Mouse (Mus musculus): ENCODE measurements at regions not wholly inside any gene's neighbourhood (a gene's known extent, or its start where the extent isn't known, plus 50 kb on each side); places are given as distances from the start of the nearest gene placed in this dataset.

DNA sequence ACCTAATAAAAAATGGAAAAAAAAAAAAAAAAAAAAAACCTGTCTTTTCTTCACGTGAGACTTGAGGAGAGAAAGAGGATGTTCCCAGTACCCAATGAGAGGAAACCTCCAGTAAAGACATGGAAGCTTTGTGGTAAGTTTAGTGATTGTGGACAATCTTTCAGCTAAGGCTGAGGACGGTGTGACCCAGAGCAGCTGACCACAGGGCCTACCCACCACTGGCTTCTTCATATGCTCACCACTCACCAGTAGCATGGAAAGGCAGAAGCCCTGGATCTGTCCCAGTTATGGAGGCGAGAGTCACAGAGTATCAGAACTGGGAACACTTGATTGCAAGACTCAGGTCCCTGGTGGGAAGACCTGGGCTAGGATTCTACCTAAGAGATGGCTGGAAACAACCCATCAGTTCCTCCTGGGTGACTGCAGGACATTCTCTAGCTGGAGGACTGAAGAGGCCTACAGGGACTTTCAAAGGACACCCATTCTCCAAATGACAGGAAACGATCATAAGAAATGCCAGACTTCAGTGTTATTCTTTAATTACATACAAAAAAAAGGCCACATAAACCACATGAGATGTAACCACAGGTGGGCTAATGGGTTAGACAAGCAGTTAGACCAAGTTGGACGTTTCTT, 271.8 kb downstream of the Maf start:
- Histone ChIP-seq H3K36me3 (no peaks in the 10 kb centered on the region), H3K27me3 (peaks cover 7% of the 10 kb centered on the region; the same call in 1 of the 2 replicates), H3K4me3 (no peak overlapping the region), H3K9me3 (no peaks in the 10 kb centered on the region), H3K4me2 (no peak overlapping the region), H3K27ac (no peak overlapping the region), H3K9ac (no peak overlapping the region), H3K4me1 (no peaks in the 10 kb centered on the region)
- ATAC-seq (ENCODE audit: borderline replicate concordance, extremely low read depth, low FRiP score, low TSS enrichment) = no peak
- 76% methylated on average over 5 of the region's 5 CpGs for WGBS

DNA sequence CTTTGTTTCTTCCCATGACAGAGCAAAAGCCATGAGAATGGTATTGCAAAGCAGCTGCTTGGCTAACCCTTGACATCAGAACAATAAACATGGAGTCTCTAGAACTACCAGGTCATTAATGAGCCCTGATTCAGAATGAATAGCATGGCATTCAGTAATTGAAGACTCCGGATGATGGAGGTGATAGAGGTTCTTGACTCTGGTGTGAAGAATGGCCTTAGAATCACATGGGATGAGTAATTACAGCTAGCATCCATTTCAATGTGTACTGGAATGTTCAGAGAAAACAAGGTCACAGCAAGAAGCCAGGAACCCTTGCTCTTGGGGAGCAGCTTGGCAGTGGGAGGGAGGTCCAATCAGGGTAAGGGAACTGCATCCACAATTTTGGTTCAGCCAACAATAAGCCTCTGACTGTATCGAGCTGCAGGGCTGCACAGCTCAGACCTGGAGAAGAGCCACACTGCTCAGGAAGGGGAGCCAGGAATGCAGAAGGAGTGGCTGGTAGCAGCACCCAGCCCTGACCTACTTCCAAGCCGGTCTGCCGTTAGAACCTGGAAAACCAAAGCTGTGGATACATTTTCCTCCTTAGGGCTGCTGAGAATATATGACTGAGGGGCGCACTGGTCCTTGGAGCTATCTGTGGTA, 275.1 kb downstream of the Maf start:
- WGBS = 65% methylated on average over 5 of the region's 5 CpGs
- Histone ChIP-seq H3K36me3 (no peaks in the 10 kb centered on the region), H3K27ac (no peak overlapping the region), H3K4me3 (no peak overlapping the region), H3K4me2 (no peak overlapping the region), H3K27me3 (no peaks in the 10 kb centered on the region), H3K4me1 (no peaks in the 10 kb centered on the region), H3K9ac (no peak overlapping the region), H3K9me3 (no peaks in the 10 kb centered on the region)
- ATAC-seq (ENCODE audit: borderline replicate concordance, extremely low read depth, low FRiP score, low TSS enrichment) = no peak

DNA sequence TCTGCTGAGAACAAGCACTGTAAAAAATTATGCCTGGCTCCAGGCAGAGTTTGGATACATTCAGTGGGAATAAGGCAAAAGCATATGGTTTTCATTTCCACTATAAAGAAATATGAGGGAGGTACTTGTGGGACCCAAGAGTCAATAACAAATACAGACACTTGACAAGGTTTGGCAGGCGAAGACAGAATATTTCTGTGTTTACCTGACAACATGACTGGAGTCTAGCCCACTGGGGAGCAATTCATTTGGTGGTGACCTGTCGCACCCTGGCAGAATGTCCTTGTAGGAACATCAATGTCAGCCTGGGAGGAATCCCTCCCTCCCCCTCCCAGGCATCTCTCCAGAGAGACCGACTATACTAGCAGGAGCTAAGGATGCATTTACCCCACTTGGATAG, 276.8 kb downstream of the Maf start:
- Histone ChIP-seq H3K9ac (no peak overlapping the region), H3K4me1 (no peaks in the 10 kb centered on the region), H3K27ac (no peak overlapping the region), H3K36me3 (no peaks in the 10 kb centered on the region), H3K9me3 (no peaks in the 10 kb centered on the region), H3K4me2 (no peak overlapping the region), H3K4me3 (no peak overlapping the region), H3K27me3 (no peaks in the 10 kb centered on the region)
- WGBS = 44% methylated on average over 3 of the region's 3 CpGs
- no peak for ATAC-seq (ENCODE audit: borderline replicate concordance, extremely low read depth, low FRiP score, low TSS enrichment)

DNA sequence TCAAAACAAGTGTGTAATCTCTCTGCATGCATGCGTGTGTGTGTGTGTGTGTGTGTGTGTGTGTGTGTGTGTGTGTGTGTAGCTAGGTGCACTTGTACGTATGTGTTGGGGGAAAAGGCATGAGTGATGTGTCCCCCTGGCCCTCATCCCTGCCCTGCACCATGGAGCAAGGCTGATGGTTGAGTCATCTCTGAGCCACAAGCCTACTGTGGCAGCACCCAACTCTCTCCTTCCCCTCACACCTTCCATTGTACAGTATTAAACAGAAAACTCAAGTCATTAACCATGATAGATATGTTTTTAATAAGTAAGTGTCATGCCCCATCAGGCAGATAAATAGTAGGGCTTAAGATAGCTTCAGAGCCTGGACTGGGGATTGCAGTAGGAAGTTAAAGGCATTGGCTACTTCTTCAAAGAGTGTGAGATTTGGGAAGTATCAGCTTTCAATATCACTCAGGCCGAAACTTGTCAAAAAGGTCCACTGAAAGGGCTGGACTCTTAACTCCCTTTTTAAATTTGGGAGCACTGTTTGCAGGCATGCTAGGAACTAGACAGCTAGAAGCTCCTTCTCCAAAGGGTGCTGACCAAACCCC, 278.2 kb downstream of the Maf start:
- no peak for ATAC-seq (ENCODE audit: borderline replicate concordance, extremely low read depth, low FRiP score, low TSS enrichment)

DNA sequence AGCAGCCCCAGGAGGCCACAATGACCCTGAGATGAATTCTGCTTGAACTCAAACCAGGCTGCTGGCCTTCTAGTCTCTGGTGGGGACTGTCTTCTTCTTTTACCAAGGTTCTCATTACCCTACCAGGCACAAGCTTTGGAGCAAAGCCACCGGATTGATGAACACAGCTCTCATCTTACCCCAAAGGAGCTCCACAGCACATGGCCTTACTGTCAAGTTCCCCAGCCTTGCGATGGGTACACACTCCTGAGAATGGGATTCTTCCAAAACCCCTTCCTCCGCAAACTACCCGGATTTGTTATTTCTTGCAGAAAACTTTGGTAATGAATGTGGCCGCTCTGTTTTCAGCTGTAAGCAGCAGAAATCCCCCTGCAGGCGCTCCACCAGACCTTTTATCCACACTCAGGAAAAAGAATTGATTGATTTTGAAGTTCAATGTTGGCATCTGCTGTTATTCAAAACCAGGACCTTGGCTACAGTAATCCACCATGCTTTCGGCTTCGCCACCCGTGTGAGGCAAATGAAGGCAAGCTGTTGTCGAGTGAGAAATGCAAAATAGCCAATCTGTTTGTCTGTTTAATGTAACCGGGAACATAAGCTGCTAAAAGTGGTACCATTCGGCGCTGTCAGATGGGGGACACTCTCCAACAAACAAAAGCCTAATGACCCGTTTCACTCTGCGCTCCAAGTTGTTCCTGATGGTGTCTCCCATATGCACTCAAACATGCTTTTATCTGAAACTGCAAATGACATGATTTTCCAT, 278.9 kb downstream of the Maf start:
- H3K9me3 ChIP-seq = no peaks in the 10 kb centered on the region
- H3K27me3 ChIP-seq = no peaks in the 10 kb centered on the region
- no peak overlapping the region for H3K9ac ChIP-seq
- H3K4me1 ChIP-seq = no peaks in the 10 kb centered on the region
- H3K4me3 ChIP-seq = no peak overlapping the region
- ATAC-seq (ENCODE audit: borderline replicate concordance, extremely low read depth, low FRiP score, low TSS enrichment) = no peak
- H3K36me3 ChIP-seq = no peaks in the 10 kb centered on the region
- 84% methylated on average over 15 of the region's 15 CpGs for WGBS
- no peak overlapping the region for H3K27ac ChIP-seq
- H3K4me2 ChIP-seq = no peak overlapping the region

More for the DNA sequence above, 278.2 kb downstream of the Maf start:
- no peak overlapping the region for H3K4me3 ChIP-seq
- no peaks in the 10 kb centered on the region for H3K9me3 ChIP-seq
- H3K27ac ChIP-seq = no peak overlapping the region
- H3K27me3 ChIP-seq = no peaks in the 10 kb centered on the region
- no peaks in the 10 kb centered on the region for H3K36me3 ChIP-seq
- no peak overlapping the region for H3K9ac ChIP-seq
- H3K4me2 ChIP-seq = no peak overlapping the region
- no peaks in the 10 kb centered on the region for H3K4me1 ChIP-seq
- WGBS = 63% methylated on average over 3 of the region's 3 CpGs

DNA sequence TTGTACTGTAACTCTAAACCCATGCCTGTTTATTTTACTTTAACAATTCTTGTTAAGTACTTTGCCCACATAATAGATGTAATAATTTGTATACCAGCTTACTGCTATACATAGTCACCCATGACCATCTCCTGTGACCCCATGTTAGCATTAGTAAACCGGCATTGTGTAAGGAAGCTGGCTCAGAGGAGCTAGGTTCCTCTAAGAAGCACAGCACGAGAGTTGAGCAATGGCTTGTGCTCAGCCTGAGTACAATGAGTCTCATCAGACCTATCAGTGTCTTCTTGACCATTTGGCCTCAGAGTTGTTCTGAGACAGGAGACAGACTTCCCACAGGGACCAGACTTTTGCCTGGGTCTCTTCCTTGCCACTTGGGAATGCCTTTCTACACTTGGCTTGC, 279.6 kb downstream of the Maf start:
- WGBS = 70% methylated on average over 2 of the region's 2 CpGs
- no peaks in the 10 kb centered on the region for H3K27me3 ChIP-seq

DNA sequence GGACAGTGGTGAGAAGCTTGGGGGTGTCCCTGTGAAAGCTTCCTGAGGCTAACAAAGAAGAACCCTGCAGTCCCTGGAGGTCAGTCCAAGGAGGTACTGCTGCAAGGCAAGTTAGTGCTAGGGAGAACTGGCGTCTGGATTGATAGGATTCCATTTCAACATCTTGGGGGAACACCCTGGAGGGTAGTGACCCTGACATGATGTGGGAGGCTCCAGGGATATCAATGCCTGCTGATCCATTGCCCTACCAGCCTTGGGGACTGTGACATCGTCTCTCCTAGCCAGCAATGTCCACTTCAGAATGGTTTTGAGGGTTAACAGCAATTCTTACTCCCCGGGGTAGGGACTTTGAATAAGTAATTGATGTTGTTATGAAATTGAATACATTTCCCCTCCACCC, 280.1 kb downstream of the Maf start:
- H3K27me3 ChIP-seq = no peaks in the 10 kb centered on the region
- no peak overlapping the region for H3K4me2 ChIP-seq
- no peak for ATAC-seq (ENCODE audit: borderline replicate concordance, extremely low read depth, low FRiP score, low TSS enrichment)
- 68% methylated on average over 3 of the region's 3 CpGs for WGBS
- H3K27ac ChIP-seq = no peak overlapping the region
- no peaks in the 10 kb centered on the region for H3K9me3 ChIP-seq
- no peak overlapping the region for H3K9ac ChIP-seq
- no peak overlapping the region for H3K4me3 ChIP-seq
- no peaks in the 10 kb centered on the region for H3K36me3 ChIP-seq
- no peaks in the 10 kb centered on the region for H3K4me1 ChIP-seq

More for the DNA sequence above, 279.6 kb downstream of the Maf start:
- no peaks in the 10 kb centered on the region for H3K9me3 ChIP-seq
- H3K36me3 ChIP-seq = no peaks in the 10 kb centered on the region
- no peak overlapping the region for H3K4me3 ChIP-seq
- H3K9ac ChIP-seq = no peak overlapping the region
- ATAC-seq (ENCODE audit: borderline replicate concordance, extremely low read depth, low FRiP score, low TSS enrichment) = no peak
- H3K4me2 ChIP-seq = no peak overlapping the region
- no peak overlapping the region for H3K27ac ChIP-seq
- no peaks in the 10 kb centered on the region for H3K4me1 ChIP-seq

DNA sequence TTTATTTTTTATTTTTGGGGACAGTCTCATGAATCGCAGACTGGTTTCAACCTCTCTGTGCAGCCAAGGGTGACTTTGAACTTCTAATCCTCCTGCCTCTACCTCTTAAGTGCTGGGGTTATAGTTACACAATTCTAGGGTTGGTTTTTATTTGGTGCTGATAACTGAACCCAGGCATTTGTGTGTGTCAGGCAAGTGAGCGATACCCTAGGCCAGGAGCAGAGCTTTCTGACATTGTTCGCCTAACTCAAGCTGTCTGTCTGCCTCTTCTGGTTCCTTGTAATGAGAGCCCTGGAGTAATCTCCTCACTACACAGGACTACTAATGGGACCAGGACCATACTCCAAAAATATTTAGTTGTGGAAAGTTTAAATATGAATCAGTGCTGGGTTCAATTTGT, 281.1 kb downstream of the Maf start:
- Histone ChIP-seq H3K27ac (no peak overlapping the region), H3K9me3 (no peaks in the 10 kb centered on the region), H3K4me1 (no peaks in the 10 kb centered on the region), H3K27me3 (no peaks in the 10 kb centered on the region), H3K9ac (no peak overlapping the region), H3K4me3 (no peak overlapping the region), H3K36me3 (no peaks in the 10 kb centered on the region), H3K4me2 (no peak overlapping the region)
- no peak for ATAC-seq (ENCODE audit: borderline replicate concordance, extremely low read depth, low FRiP score, low TSS enrichment)
- 89% methylated on average over 3 of the region's 3 CpGs for WGBS

DNA sequence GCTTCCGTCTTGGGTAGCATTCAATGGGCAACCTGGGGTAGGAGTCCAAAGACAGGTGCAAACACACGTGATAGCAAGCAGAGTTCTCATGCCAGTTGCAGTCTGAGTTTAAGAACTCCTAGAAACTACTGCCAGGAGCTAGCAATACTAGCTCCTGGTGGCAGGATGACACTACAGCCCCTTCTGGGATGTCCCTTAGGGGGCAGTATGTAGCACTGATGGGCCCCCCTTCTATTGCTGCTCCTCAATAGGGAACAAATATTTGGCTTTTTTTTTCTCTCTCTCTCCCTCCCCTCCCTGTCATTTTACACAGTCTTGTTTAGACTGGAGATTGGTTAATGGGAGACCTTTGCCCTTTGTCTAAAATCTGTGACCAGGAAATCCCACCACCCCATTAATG, 282.2 kb downstream of the Maf start:
- Histone ChIP-seq H3K4me3 (no peak overlapping the region), H3K9me3 (no peaks in the 10 kb centered on the region), H3K9ac (no peak overlapping the region), H3K36me3 (no peaks in the 10 kb centered on the region), H3K4me1 (no peaks in the 10 kb centered on the region), H3K27ac (no peak overlapping the region), H3K27me3 (no peaks in the 10 kb centered on the region), H3K4me2 (no peak overlapping the region)
- WGBS = 66% methylated on average over 2 of the region's 2 CpGs
- no peak for ATAC-seq (ENCODE audit: borderline replicate concordance, extremely low read depth, low FRiP score, low TSS enrichment)

DNA sequence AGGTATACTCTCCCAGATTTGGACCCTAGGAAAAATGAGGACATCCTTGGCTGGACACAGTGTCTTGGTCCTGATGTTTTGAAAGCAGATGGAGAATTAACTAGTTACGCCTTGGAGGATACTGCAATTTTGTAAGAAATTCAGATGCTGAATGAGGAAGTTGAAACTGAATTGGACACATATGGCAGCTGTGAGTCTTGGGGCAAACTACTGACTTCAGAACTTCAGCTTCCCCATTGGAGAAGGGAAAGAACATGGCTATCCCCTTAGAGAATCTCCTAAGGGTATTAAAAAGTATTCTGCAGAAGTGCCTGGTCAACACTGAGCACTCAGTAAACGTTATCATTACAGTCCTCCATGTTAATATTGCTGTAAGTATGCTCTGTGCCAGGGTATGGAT, 283.9 kb downstream of the Maf start:
- H3K9me3 ChIP-seq = no peaks in the 10 kb centered on the region
- H3K4me3 ChIP-seq = no peak overlapping the region
- no peak overlapping the region for H3K27ac ChIP-seq
- no peak overlapping the region for H3K4me2 ChIP-seq
- H3K9ac ChIP-seq = no peak overlapping the region
- H3K36me3 ChIP-seq = no peaks in the 10 kb centered on the region
- no peak for ATAC-seq (ENCODE audit: borderline replicate concordance, extremely low read depth, low FRiP score, low TSS enrichment)
- no peaks in the 10 kb centered on the region for H3K4me1 ChIP-seq
- H3K27me3 ChIP-seq = no peaks in the 10 kb centered on the region
- 82% methylated on average over 2 of the region's 2 CpGs for WGBS

DNA sequence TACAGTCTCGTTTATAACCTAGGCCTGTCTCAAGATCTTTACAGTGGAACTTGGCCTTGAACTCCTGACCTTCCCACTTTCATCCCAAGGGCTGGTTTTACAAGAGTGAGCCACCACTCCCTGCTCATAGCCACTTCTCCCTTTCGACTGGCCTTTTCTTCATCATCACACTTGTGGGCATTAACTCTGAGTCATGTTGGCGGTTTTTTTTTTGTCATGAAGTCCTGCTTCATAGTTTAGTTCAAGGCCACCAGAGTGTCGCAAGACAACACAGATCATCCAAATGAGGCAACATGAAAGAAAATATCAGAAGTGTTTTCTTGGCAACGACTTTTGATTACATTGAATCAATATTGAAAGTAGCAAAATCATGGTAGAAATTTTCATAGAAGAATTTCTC, 284.5 kb downstream of the Maf start:
- no peak for ATAC-seq (ENCODE audit: borderline replicate concordance, extremely low read depth, low FRiP score, low TSS enrichment)
- Histone ChIP-seq H3K27ac (no peak overlapping the region), H3K4me2 (no peak overlapping the region), H3K9ac (no peak overlapping the region), H3K4me1 (no peaks in the 10 kb centered on the region), H3K4me3 (no peak overlapping the region), H3K36me3 (no peaks in the 10 kb centered on the region), H3K9me3 (no peaks in the 10 kb centered on the region), H3K27me3 (no peaks in the 10 kb centered on the region)
- 70% methylated on average over 5 of the region's 5 CpGs for WGBS

DNA sequence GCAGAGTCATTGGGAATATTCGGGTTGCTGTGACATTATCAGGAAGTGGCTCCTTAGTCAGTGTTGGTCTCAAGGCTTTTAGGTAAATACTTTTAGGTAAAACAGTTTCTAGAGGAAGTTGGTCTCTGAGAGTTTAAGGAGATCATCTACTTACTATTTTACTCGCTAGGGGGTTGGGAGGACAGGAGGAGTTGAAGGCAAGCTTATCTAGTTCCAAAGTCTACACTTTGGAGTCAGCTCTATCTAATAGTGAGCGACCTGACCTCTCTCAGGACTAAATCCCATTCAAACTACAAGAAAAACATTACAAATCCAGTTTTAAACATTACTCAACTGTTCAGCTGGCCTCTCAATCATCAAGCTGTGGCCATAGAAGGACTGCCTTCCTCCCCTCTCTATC, 287.1 kb downstream of the Maf start:
- Histone ChIP-seq H3K36me3 (no peaks in the 10 kb centered on the region), H3K27ac (no peak overlapping the region), H3K4me3 (no peak overlapping the region), H3K4me1 (no peaks in the 10 kb centered on the region), H3K9ac (no peak overlapping the region), H3K27me3 (0 out of 2 replicates have a peak, but pooled peaks cover 3% of the 10 kb centered on the region), H3K9me3 (no peaks in the 10 kb centered on the region), H3K4me2 (no peak overlapping the region)
- no peak for ATAC-seq (ENCODE audit: borderline replicate concordance, extremely low read depth, low FRiP score, low TSS enrichment)
- 53% methylated on average over 3 of the region's 3 CpGs for WGBS
